Mouse (Mus musculus): ENCODE measurements around the gene Mtif3. TPM values are rescaled to one million over a fixed set of nuclear protein-coding genes. Genes with fewer than 3 reads are reported as not detected.
"Not testable (repeated sequence)": the region's sequence is repeated elsewhere in the genome, so short reads cannot be mapped to it uniquely, and the experiment has no call there.

The Mtif3 gene
- total and polyA plus RNA-seq, 2 experiments from 2014 or later, result 17.1 to 18.6 TPM

- no peak for TF ChIP-seq CTCF (IDR thresholded peaks at IDR 0.05; ENCODE audit: low read depth)
- 78% methylated on average over 16 of the region's 16 CpGs for WGBS
- ATAC-seq, result no peak
- Histone ChIP-seq H3K9me3 (ENCODE audit: low read length) (no peaks in the 10 kb centered on the region), H3K36me3 (ENCODE audit: insufficient read depth) (no peaks in the 10 kb centered on the region), H3K27me3 (ENCODE audit: insufficient read depth, low read length) (no peaks in the 10 kb centered on the region), H3K9ac (no peak overlapping the region), H3K4me2 (ENCODE audit: low read depth) (no peak overlapping the region), H3K4me1 (ENCODE audit: insufficient read depth) (no peaks in the 10 kb centered on the region), H3K27ac (ENCODE audit: low read depth, low read length) (no peak overlapping the region), H3K4me3 (ENCODE audit: low read depth, low read length) (no peak overlapping the region)
- DNase-seq, result no peak
Measured at GRCm38 (mm10) chr5:146931904-146932553, 31.6 kb downstream of the Mtif3 start.

- H3K4me1 ChIP-seq (ENCODE audit: insufficient read depth), result no peaks in the 10 kb centered on the region
- H3K27ac ChIP-seq (ENCODE audit: low read depth, low read length), result no peak overlapping the region
- H3K9ac ChIP-seq, result no peak overlapping the region
- no peaks in the 10 kb centered on the region for H3K9me3 ChIP-seq (ENCODE audit: low read length)
- WGBS, result 92% methylated on average over 7 of the region's 7 CpGs
- ATAC-seq (no peak), DNase-seq (no peak)
- H3K27me3 ChIP-seq (ENCODE audit: insufficient read depth, low read length), result no peaks in the 10 kb centered on the region
- H3K4me2 ChIP-seq (ENCODE audit: low read depth), result no peak overlapping the region
- H3K36me3 ChIP-seq (ENCODE audit: insufficient read depth), result no peaks in the 10 kb centered on the region
- H3K4me3 ChIP-seq (ENCODE audit: low read depth, low read length), result no peak overlapping the region
- TF ChIP-seq CTCF (IDR thresholded peaks at IDR 0.05; ENCODE audit: low read depth), result no peak
Measured at GRCm38 (mm10) chr5:146931422-146931821, 32.2 kb downstream of the Mtif3 start.

GRCm38 (mm10) chr5:146926673-146927072 is 36.9 kb downstream of the Mtif3 start:
- DNase-seq (no peak), ATAC-seq (no peak)
- Histone ChIP-seq H3K9me3 (ENCODE audit: low read length) (no peaks in the 10 kb centered on the region), H3K4me3 (ENCODE audit: low read depth, low read length) (no peak overlapping the region), H3K4me2 (ENCODE audit: low read depth) (no peak overlapping the region), H3K27me3 (ENCODE audit: insufficient read depth, low read length) (no peaks in the 10 kb centered on the region), H3K27ac (ENCODE audit: low read depth, low read length) (no peak overlapping the region), H3K36me3 (ENCODE audit: insufficient read depth) (no peaks in the 10 kb centered on the region), H3K9ac (no peak overlapping the region), H3K4me1 (ENCODE audit: insufficient read depth) (no peaks in the 10 kb centered on the region)
- 86% methylated on average over 5 of the region's 5 CpGs for WGBS
- TF ChIP-seq CTCF (IDR thresholded peaks at IDR 0.05; ENCODE audit: low read depth), result no peak

- Histone ChIP-seq H3K4me1 (ENCODE audit: insufficient read depth) (no peaks in the 10 kb centered on the region), H3K4me3 (ENCODE audit: low read depth, low read length) (no peak overlapping the region), H3K27ac (ENCODE audit: low read depth, low read length) (no peak overlapping the region), H3K27me3 (ENCODE audit: insufficient read depth, low read length) (no peaks in the 10 kb centered on the region), H3K9me3 (ENCODE audit: low read length) (no peaks in the 10 kb centered on the region), H3K9ac (no peak overlapping the region), H3K4me2 (ENCODE audit: low read depth) (no peak overlapping the region), H3K36me3 (ENCODE audit: insufficient read depth) (no peaks in the 10 kb centered on the region)
- ATAC-seq (no peak), DNase-seq (no peak)
- 88% methylated on average over 5 of the region's 5 CpGs for WGBS
- TF ChIP-seq CTCF (IDR thresholded peaks at IDR 0.05; ENCODE audit: low read depth), result no peak
Measured at GRCm38 (mm10) chr5:146923547-146923946, 40.1 kb downstream of the Mtif3 start.

GRCm38 (mm10) chr5:146921224-146921623 is 42.4 kb downstream of the Mtif3 start:
- WGBS, result 66% methylated on average over 8 of the region's 8 CpGs
- Histone ChIP-seq H3K36me3 (ENCODE audit: insufficient read depth) (no peaks in the 10 kb centered on the region), H3K9me3 (ENCODE audit: low read length) (no peaks in the 10 kb centered on the region), H3K27ac (ENCODE audit: low read depth, low read length) (no peak overlapping the region), H3K27me3 (ENCODE audit: insufficient read depth, low read length) (no peaks in the 10 kb centered on the region), H3K9ac (no peak overlapping the region), H3K4me2 (ENCODE audit: low read depth) (peak overlapping the region; percentile 63; the same call in 1 of the 2 replicates), H3K4me3 (ENCODE audit: low read depth, low read length) (peak overlapping the region; percentile 26), H3K4me1 (ENCODE audit: insufficient read depth) (no peaks in the 10 kb centered on the region)
- peak; percentile 9 for DNase-seq
- peak; percentile 50; the same call in 1 of the 2 replicates for ATAC-seq
- TF ChIP-seq CTCF (IDR thresholded peaks at IDR 0.05; ENCODE audit: low read depth), result no peak

- Histone ChIP-seq H3K9me3 (ENCODE audit: low read length) (no peaks in the 10 kb centered on the region), H3K36me3 (ENCODE audit: insufficient read depth) (no peaks in the 10 kb centered on the region), H3K4me3 (ENCODE audit: low read depth, low read length) (peak overlapping the region; percentile 26), H3K4me2 (ENCODE audit: low read depth) (peak overlapping the region; percentile 63), H3K4me1 (ENCODE audit: insufficient read depth) (no peaks in the 10 kb centered on the region), H3K9ac (peak overlapping the region; percentile 47), H3K27ac (ENCODE audit: low read depth, low read length) (no peak overlapping the region), H3K27me3 (ENCODE audit: insufficient read depth, low read length) (no peaks in the 10 kb centered on the region)
- peak; percentile 53 for ATAC-seq
- 5% methylated on average over 26 of the region's 27 CpGs for WGBS
- no peak for TF ChIP-seq CTCF (IDR thresholded peaks at IDR 0.05; ENCODE audit: low read depth)
- DNase-seq, result peak; percentile 39
Measured at GRCm38 (mm10) chr5:146920314-146921161, 43.1 kb downstream of the Mtif3 start.

- Histone ChIP-seq H3K4me2 (ENCODE audit: low read depth) (peak overlapping the region; percentile 63), H3K4me1 (ENCODE audit: insufficient read depth) (no peaks in the 10 kb centered on the region), H3K36me3 (ENCODE audit: insufficient read depth) (no peaks in the 10 kb centered on the region), H3K27me3 (ENCODE audit: insufficient read depth, low read length) (no peaks in the 10 kb centered on the region), H3K9ac (peak overlapping the region; percentile 47; the same call in 1 of the 2 replicates), H3K9me3 (ENCODE audit: low read length) (no peaks in the 10 kb centered on the region), H3K27ac (ENCODE audit: low read depth, low read length) (no peak overlapping the region), H3K4me3 (ENCODE audit: low read depth, low read length) (peak overlapping the region; percentile 26)
- ATAC-seq, result no peak
- WGBS, result 24% methylated on average over 6 of the region's 6 CpGs
- TF ChIP-seq CTCF (IDR thresholded peaks at IDR 0.05; ENCODE audit: low read depth), result no peak
- peak; percentile 6 for DNase-seq
Measured at GRCm38 (mm10) chr5:146919874-146920273, 43.7 kb downstream of the Mtif3 start.

GRCm38 (mm10) chr5:146917357-146917756 is 46.2 kb downstream of the Mtif3 start:
- H3K27me3 ChIP-seq (ENCODE audit: insufficient read depth, low read length); H3K9ac ChIP-seq; H3K27ac ChIP-seq (ENCODE audit: low read depth, low read length); H3K4me3 ChIP-seq (ENCODE audit: low read depth, low read length); DNase-seq; H3K9me3 ChIP-seq (ENCODE audit: low read length); H3K36me3 ChIP-seq (ENCODE audit: insufficient read depth); H3K4me1 ChIP-seq (ENCODE audit: insufficient read depth); H3K4me2 ChIP-seq (ENCODE audit: low read depth); ATAC-seq: not testable (repeated sequence)
- 89% methylated on average over 3 of the region's 6 CpGs for WGBS

Data from forebrain, postnatal 0 days (tissue).